Mouse (Mus musculus): Measurements from ENCODE around the gene Macf1. TPM values are rescaled to one million over a fixed set of nuclear protein-coding genes. Genes with fewer than 3 reads are reported as not detected.
"Not testable (repeated sequence)": the region's sequence is repeated elsewhere in the genome, so short reads cannot be mapped to it uniquely, and the experiment has no call there.

The Macf1 gene
- polyA plus RNA-seq, 1 experiment from 2014 or later: 41.2 TPM

DNA sequence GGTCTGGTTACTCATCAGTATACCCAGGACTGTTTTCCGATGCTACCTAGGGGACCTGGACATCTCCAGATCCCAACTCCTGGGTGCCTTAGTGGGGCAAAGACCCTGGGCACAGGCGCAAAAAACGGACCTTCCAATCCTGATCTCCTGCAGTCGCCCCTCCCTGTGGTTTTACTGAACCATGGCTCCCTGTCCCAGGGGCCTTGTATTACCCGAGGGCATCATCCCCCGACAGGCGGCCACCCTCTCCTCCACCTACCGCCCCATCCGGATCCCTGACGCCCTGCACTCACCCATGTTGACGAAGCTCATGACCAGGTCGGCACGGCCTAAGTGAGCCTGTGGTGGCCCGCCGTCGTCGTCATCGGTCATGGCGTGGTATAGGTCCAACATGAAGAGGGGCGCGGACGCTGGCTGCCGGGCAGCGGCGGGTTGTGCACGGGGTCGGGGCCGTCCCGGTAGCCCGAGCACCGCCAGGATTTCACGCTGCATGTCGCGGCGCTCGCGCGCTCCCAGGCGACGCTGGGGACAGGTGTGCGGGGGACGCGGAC, 342.0 kb downstream of the Macf1 start:
- peaks cover 17% of the 10 kb centered on the region for H3K4me1 ChIP-seq
- no peaks in the 10 kb centered on the region for H3K36me3 ChIP-seq
- peak overlapping the region; percentile 57 for H3K4me3 ChIP-seq (replicated peaks)
- H3K9me3 ChIP-seq (replicated peaks): no peaks in the 10 kb centered on the region
- H3K9ac ChIP-seq: peak overlapping the region; percentile 38; the same call in 1 of the 2 replicates
- peak; percentile 49 for ATAC-seq (replicated peaks; ENCODE audit: low FRiP score)
- peaks cover 51% of the 10 kb centered on the region for H3K27me3 ChIP-seq
- peak overlapping the region; percentile 97 for H3K4me2 ChIP-seq
- no peak overlapping the region for H3K27ac ChIP-seq
- 2% methylated on average over 43 of the region's 43 CpGs for whole genome bisulfite sequencing

DNA sequence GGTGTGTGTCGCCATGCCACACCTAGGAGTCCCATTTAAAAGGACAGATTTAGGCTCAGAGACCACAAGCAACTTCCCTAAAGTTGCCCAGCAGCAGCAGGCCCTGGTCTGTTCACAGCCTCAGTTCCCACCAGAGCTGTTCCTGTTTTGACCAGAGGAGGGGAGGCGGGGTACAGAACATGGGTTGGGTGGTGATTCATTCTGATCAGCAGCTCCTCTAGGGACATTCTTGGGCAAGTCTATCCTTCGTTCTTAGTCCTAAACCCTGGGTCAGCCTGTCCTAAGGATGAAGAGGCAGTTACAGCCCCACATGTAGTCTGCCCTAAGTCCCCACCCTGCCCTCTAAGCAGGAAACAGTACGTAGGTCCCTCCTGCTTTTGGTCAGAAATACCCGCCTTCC, 343.9 kb downstream of the Macf1 start:
- 68% methylated on average over 5 of the region's 5 CpGs for WGBS
- Histone ChIP-seq H3K36me3 (no peaks in the 10 kb centered on the region), H3K4me2 (no peak overlapping the region), H3K9ac (no peak overlapping the region), H3K9me3 (replicated peaks) (no peaks in the 10 kb centered on the region), H3K27ac (no peak overlapping the region), H3K4me1 (peaks cover 17% of the 10 kb centered on the region), H3K27me3 (peaks cover 53% of the 10 kb centered on the region), H3K4me3 (replicated peaks) (no peak overlapping the region)
- ATAC-seq (replicated peaks; ENCODE audit: low FRiP score): no peak

DNA sequence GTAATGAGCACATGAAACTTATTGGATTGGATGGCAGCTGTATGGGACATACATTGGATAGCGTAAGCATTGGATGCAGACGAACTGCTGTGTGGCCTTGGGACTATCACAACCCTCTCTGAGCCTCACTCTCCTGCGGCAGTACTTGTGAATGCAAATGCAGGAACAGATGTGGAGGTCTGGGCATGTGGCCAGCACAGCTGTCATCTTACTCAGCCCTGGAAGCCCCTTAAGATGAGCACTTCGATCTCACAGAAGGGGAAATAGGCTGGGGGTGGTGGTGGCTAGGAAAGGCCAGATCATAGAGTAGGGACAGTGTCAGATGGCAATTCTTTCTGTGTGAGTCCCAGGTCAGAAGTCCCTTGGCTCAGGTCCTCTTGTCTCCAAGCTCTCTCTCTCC, 346.5 kb downstream of the Macf1 start:
- H3K27me3 ChIP-seq: peaks cover 31% of the 10 kb centered on the region
- no peak overlapping the region for H3K27ac ChIP-seq
- peaks cover 8% of the 10 kb centered on the region for H3K4me1 ChIP-seq
- WGBS: 59% methylated on average over 4 of the region's 4 CpGs
- no peak overlapping the region for H3K4me3 ChIP-seq (replicated peaks)
- H3K9ac ChIP-seq: no peak overlapping the region
- H3K9me3 ChIP-seq (replicated peaks): no peaks in the 10 kb centered on the region
- no peak for ATAC-seq (replicated peaks; ENCODE audit: low FRiP score)
- H3K36me3 ChIP-seq: no peaks in the 10 kb centered on the region
- no peak overlapping the region for H3K4me2 ChIP-seq

DNA sequence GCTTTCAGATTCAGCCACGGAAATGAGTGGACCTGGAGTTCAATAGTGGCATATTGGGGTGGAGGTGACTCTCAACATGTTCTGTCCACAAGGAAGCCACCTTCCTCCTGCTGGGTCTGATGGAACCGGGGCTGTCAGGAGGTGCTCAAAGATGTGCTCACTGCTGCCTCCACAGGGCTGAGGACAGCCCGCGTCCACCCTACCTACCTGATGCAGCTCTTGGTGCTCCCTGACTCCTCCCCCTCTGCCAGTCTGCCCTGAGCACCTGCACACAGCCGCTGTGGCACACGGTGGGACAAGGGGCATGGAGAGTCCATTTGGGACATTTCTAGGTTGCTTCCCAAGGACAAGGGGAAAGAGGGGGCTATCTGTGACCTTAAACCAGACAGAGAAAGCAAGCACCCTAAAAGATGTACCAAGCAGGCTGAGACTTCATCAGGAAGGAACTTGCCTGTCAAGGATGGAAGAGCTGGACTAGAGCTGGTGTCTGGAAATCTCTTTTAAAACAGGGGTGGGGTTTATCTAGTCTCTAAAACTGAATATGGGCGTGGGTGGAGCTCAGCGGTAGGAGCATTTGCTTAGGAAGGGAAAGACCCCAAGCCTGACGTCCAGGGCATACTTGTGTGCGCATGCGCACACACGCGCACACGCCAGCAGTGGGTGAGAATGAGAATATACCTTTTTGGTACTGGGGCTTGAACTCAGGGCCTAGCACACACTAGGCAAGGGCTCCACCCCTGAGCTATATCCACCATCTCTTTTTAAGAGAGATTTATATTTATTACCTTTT, 348.2 kb downstream of the Macf1 start:
- no peak overlapping the region for H3K27ac ChIP-seq
- no peak for ATAC-seq (replicated peaks; ENCODE audit: low FRiP score)
- WGBS: 68% methylated on average over 14 of the region's 14 CpGs

DNA sequence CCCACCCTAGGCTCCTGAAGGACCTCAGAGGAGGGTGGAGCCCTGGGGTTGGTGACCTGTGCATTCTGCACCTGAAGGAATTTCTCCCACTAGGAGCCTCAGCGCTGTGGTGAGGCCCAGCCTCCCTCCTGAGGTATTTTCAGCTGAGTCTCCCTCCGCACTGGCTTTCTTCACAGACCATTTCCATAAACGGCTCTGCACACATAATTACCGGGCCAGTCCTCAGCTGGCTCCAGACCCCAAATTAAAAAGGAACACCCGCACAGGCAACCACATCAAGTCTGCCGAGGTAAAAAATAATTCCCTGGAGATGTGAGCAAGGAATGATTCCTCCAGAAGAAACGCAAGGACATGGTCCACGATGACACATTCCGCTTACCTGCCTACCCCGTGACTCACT, 348.9 kb downstream of the Macf1 start:
- H3K9me3 ChIP-seq (replicated peaks); ATAC-seq (replicated peaks; ENCODE audit: low FRiP score); H3K4me2 ChIP-seq; H3K9ac ChIP-seq; H3K27me3 ChIP-seq; H3K27ac ChIP-seq; H3K4me3 ChIP-seq (replicated peaks); H3K36me3 ChIP-seq; H3K4me1 ChIP-seq: not testable (repeated sequence)
- WGBS: 76% methylated on average over 10 of the region's 10 CpGs

More for the DNA sequence above, 348.2 kb downstream of the Macf1 start:
- Histone ChIP-seq H3K4me3 (replicated peaks) (no peak overlapping the region), H3K4me2 (no peak overlapping the region), H3K36me3 (no peaks in the 10 kb centered on the region), H3K27me3 (peaks cover 14% of the 10 kb centered on the region), H3K4me1 (no peaks in the 10 kb centered on the region), H3K9ac (no peak overlapping the region), H3K9me3 (replicated peaks) (no peaks in the 10 kb centered on the region)

DNA sequence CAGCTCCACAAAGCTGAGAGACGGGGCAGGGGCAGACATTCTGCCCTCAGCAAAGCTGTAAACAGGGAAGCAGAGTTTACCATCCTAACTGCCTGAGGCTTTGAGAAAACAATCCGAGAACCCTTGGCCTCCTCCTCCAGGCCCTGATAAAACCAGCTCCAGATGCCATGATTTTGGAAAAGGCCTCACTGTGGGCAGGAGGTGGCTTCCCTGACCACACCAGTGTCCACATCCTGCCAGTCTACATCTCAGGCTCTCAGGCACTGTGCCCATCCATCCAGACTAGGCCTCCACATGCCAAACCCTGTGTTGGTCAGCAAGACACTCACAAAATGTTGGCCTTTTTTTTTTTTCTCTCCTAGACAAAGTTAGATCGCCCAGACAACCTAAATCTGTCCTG, 350.0 kb downstream of the Macf1 start:
- WGBS: 59% methylated on average over 3 of the region's 3 CpGs
- Histone ChIP-seq H3K4me1 (no peaks in the 10 kb centered on the region), H3K9me3 (replicated peaks) (no peaks in the 10 kb centered on the region), H3K27ac (no peak overlapping the region), H3K36me3 (no peaks in the 10 kb centered on the region), H3K4me3 (replicated peaks) (no peak overlapping the region), H3K9ac (no peak overlapping the region), H3K27me3 (0 out of 2 replicates have a peak, but pooled peaks cover 3% of the 10 kb centered on the region), H3K4me2 (no peak overlapping the region)
- ATAC-seq (replicated peaks; ENCODE audit: low FRiP score): no peak

DNA sequence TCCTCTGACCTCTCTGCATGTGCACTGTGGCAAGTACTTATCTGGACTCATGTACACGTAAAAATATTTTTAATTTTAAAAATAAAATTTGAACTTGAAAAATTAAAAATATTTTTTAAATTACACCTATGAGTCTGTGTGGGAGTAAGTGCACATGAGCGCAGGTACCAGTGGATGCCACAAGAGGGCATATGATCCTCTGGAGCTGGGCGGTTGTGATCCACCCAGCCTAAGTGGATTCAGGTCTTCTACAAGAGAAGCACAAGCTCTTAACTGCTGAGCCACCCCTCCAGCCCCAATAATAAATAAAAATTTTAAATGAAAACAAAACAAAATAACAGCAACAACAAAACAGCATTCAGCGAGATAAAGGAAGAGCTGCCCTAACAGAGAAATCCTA, 351.0 kb downstream of the Macf1 start:
- H3K9me3 ChIP-seq (replicated peaks): no peaks in the 10 kb centered on the region
- no peak for ATAC-seq (replicated peaks; ENCODE audit: low FRiP score)
- H3K36me3 ChIP-seq: no peaks in the 10 kb centered on the region
- no peaks in the 10 kb centered on the region for H3K4me1 ChIP-seq
- 0 out of 2 replicates have a peak, but pooled peaks cover 3% of the 10 kb centered on the region for H3K27me3 ChIP-seq
- H3K4me2 ChIP-seq: no peak overlapping the region
- no peak overlapping the region for H3K4me3 ChIP-seq (replicated peaks)
- H3K9ac ChIP-seq: no peak overlapping the region
- WGBS: 96% methylated on average over 4 of the region's 4 CpGs
- no peak overlapping the region for H3K27ac ChIP-seq

DNA sequence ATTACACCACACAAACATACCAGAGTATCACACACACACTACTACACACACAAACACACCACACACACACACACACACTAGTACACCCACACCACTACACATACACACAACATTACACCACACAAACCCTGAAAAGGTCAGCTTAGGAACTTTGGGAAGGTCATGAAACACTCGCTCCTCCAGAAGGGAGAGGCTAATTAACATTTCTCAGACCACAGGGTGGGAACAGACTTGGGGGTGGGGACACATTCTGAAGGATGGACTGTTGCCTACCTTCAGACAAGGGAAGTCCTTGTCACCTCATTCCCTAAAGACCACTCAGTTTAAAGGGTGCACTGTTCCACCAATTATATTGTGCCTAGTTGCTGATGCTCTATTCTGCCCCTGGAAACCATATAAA, 352.2 kb downstream of the Macf1 start:
- not testable (repeated sequence) for ATAC-seq (replicated peaks; ENCODE audit: low FRiP score); H3K9me3 ChIP-seq (replicated peaks); H3K27me3 ChIP-seq; H3K9ac ChIP-seq; H3K4me1 ChIP-seq; H3K4me2 ChIP-seq; H3K36me3 ChIP-seq; H3K27ac ChIP-seq; H3K4me3 ChIP-seq (replicated peaks)
- WGBS: 63% methylated on average over 1 of the region's 1 CpGs

DNA sequence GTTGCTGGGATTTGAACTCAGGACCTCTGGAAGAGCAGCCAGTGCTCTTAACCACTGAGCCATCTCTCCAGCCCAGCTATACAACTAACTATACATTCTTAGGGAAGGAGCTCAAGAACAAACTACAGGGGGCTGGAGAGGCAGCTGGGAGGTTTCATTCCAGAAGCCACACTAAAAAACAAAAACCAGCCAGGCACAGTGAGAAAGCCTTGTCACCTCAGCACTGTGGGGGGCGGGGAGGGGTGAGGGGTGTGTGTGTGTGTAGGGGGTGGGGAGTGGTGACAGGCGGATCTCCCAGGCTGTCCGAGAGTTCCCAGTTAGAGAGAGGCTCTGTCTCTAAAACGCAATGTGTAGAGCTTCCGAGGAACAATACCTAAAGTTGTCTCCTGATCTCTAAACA, 352.8 kb downstream of the Macf1 start:
- ATAC-seq (replicated peaks; ENCODE audit: low FRiP score): no peak
- Histone ChIP-seq H3K9me3 (replicated peaks) (no peaks in the 10 kb centered on the region), H3K27me3 (0 out of 2 replicates have a peak, but pooled peaks cover 7% of the 10 kb centered on the region), H3K36me3 (no peaks in the 10 kb centered on the region), H3K4me2 (no peak overlapping the region), H3K4me3 (replicated peaks) (no peak overlapping the region), H3K27ac (no peak overlapping the region), H3K9ac (no peak overlapping the region), H3K4me1 (no peaks in the 10 kb centered on the region)
- WGBS: 59% methylated on average over 5 of the region's 5 CpGs

DNA sequence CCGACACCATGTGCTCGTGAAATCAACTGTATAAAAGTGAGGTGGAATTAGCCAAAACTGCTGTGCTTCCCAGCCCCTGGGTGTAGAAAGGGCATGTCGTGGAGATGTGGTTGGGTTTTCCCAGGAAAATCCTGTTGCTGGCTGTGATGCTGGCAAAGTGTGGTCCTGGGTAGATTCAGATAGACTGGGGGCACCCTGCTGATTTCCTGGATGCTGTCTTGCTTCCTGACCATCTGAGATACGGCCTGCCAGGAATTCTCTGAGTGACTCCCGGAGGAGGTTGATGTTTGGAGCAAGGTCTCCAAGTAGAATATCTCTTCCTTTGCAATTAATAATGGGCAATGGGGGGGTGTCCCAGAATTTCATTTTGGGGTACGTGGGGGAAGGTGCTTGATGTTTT, 355.2 kb downstream of the Macf1 start:
- Histone ChIP-seq H3K4me3 (replicated peaks) (no peak overlapping the region), H3K9ac (no peak overlapping the region), H3K4me2 (no peak overlapping the region), H3K9me3 (replicated peaks) (no peaks in the 10 kb centered on the region), H3K4me1 (no peaks in the 10 kb centered on the region), H3K27me3 (0 out of 2 replicates have a peak, but pooled peaks cover 13% of the 10 kb centered on the region), H3K36me3 (no peaks in the 10 kb centered on the region), H3K27ac (no peak overlapping the region)
- 71% methylated on average over 6 of the region's 6 CpGs for WGBS
- ATAC-seq (replicated peaks; ENCODE audit: low FRiP score): no peak

DNA sequence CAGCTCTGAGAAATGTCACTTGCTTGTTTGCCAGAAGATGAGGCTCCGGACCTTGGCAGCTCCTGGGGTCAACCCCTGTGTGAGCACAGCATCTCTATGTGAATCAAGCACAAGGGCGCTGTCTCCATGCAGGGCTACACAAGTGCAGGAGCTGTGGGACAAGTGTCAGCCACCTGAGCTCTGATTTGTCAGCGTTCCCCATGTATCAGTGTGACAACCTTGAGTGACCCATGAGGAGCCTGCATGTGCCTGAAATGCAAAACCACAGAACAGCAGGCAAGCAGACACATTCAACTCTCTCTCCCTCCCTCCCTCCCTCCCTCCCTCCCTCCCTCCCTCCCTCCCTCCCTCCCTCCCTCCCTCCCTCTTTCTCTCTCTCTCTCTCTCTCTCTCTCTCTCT, 356.5 kb downstream of the Macf1 start:
- no peak for ATAC-seq (replicated peaks; ENCODE audit: low FRiP score)
- no peaks in the 10 kb centered on the region for H3K9me3 ChIP-seq (replicated peaks)
- 50% methylated on average over 3 of the region's 3 CpGs for WGBS

DNA sequence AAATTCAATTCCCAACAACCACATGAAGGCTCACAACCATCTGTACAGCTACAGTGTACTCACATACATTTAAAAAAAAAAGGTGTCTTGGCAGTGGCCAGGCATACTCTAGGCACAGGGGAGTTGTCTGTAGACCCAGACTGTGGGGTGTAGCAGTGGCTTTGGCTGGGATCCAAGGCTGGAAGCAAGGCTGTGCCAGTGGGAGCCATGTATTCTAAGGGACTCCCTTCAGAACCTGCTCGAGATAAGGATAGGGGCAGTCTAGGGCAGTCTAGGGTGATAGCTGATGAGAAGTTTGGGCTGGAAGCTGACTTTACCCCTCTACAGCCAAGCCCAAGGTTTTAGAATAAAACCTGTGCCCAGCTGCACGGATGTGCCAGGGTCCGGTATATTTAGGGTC, 358.1 kb downstream of the Macf1 start:
- H3K4me2 ChIP-seq: no peak overlapping the region
- H3K27me3 ChIP-seq: peaks cover 24% of the 10 kb centered on the region
- peaks cover 8% of the 10 kb centered on the region for H3K4me1 ChIP-seq
- no peaks in the 10 kb centered on the region for H3K36me3 ChIP-seq
- no peak overlapping the region for H3K9ac ChIP-seq
- no peak overlapping the region for H3K4me3 ChIP-seq (replicated peaks)
- 63% methylated on average over 3 of the region's 3 CpGs for WGBS
- H3K27ac ChIP-seq: no peak overlapping the region
- H3K9me3 ChIP-seq (replicated peaks): no peaks in the 10 kb centered on the region
- ATAC-seq (replicated peaks; ENCODE audit: low FRiP score): no peak

More for the DNA sequence above, 356.5 kb downstream of the Macf1 start:
- Histone ChIP-seq H3K27me3 (peaks cover 23% of the 10 kb centered on the region), H3K4me3 (replicated peaks) (no peak overlapping the region), H3K4me2 (no peak overlapping the region), H3K27ac (no peak overlapping the region), H3K9ac (no peak overlapping the region), H3K4me1 (peaks cover 7% of the 10 kb centered on the region), H3K36me3 (no peaks in the 10 kb centered on the region)

Data from kidney, embryonic 15.5 days (tissue).